Mouse (Mus musculus): ENCODE measurements around the gene Rnf183. TPM values are rescaled to one million over a fixed set of nuclear protein-coding genes. Genes with fewer than 3 reads are reported as not detected.

Gene Rnf183
- total RNA-seq, 2 experiments from 2014 or later: not detected

GRCm38 (mm10) chr4:62384159-62384558 lies 50.9 kb downstream of the Rnf183 start:
- DNase-seq (ENCODE audit: low spot score in 2 of 2): no peak

- no peak for DNase-seq (ENCODE audit: low spot score in 2 of 2)
Measured at GRCm38 (mm10) chr4:62383752-62384151, 51.3 kb downstream of the Rnf183 start.

GRCm38 (mm10) chr4:62383207-62383606 lies 51.8 kb downstream of the Rnf183 start:
- no peak for DNase-seq (ENCODE audit: low spot score in 2 of 2)

- DNase-seq (ENCODE audit: low spot score in 2 of 2): no peak
Measured at GRCm38 (mm10) chr4:62379724-62380381, 55.2 kb downstream of the Rnf183 start.

Other genes with a start within 250 kb of the Rnf183 start
- 1 to 10 TPM; 5.2 to 5.3 TPM for gene Zfp37, start 204.2 kb downstream of the Rnf183 start, total RNA-seq (2021)
- 10 to 100 TPM in 1 of 2 experiments, 1 to 10 TPM in 1; 9.5 to 12.3 TPM for gene Slc31a2, start 172.7 kb downstream of the Rnf183 start, total RNA-seq (2021)
- gene Fkbp15, start 74.7 kb downstream of the Rnf183 start, total RNA-seq (2021): 10 to 100 TPM; 26.7 to 28.5 TPM
- gene Slc31a1, start 74.5 kb downstream of the Rnf183 start, total RNA-seq (2021): 10 to 100 TPM; 17.7 to 18.8 TPM
- gene Cdc26, start 26.6 kb downstream of the Rnf183 start, total RNA-seq (2021): 10 to 100 TPM; 71.3 to 78.6 TPM
- 10 to 100 TPM; 14.0 to 15.0 TPM for gene Prpf4, start 26.5 kb downstream of the Rnf183 start, total RNA-seq (2021)
- gene Wdr31, start 35.6 kb upstream of the Rnf183 start, total RNA-seq (2021): 1 to 10 TPM in 1 of 2 experiments, under 1 TPM in 1; 0.91 to 1.1 TPM
- gene Bspry, start 44.8 kb upstream of the Rnf183 start, total RNA-seq (2021): 1 to 10 TPM; 1.1 to 1.7 TPM
- 10 to 100 TPM in 1 of 2 experiments, 1 to 10 TPM in 1; 9.0 to 10.5 TPM for gene Hdhd3, start 68.2 kb upstream of the Rnf183 start, total RNA-seq (2021)
- 10 to 100 TPM; 34.0 to 41.1 TPM for gene Alad, start 84.7 kb upstream of the Rnf183 start, total RNA-seq (2021)
- 10 to 100 TPM; 27.8 to 31.3 TPM for gene Pole3, start 89.8 kb upstream of the Rnf183 start, total RNA-seq (2021)
- gene 4933430I17Rik, start 90.1 kb upstream of the Rnf183 start, total RNA-seq (2021): under 1 TPM; 0.34 to 0.44 TPM
- gene Rgs3, start 124.6 kb upstream of the Rnf183 start, total RNA-seq (2021): 10 to 100 TPM; 36.9 to 44.0 TPM

Data from gastrocnemius, postnatal 4 days (tissue).